Mouse (Mus musculus) cerebellum, adult 18-20 months (tissue): ENCODE measurements at regions not wholly inside any gene's neighbourhood (a gene's known extent, or its start where the extent isn't known, plus 50 kb on each side); places are given as distances from the start of the nearest gene placed in this dataset.
A peak's percentile ranks its signal among the peaks of the same experiment; 100 is the strongest.

ENCODE experiments used
- DNase-seq, 2 experiments: peaks; one replicate each; pipeline ENCODE4 v3.0.0; 2021

DNA sequence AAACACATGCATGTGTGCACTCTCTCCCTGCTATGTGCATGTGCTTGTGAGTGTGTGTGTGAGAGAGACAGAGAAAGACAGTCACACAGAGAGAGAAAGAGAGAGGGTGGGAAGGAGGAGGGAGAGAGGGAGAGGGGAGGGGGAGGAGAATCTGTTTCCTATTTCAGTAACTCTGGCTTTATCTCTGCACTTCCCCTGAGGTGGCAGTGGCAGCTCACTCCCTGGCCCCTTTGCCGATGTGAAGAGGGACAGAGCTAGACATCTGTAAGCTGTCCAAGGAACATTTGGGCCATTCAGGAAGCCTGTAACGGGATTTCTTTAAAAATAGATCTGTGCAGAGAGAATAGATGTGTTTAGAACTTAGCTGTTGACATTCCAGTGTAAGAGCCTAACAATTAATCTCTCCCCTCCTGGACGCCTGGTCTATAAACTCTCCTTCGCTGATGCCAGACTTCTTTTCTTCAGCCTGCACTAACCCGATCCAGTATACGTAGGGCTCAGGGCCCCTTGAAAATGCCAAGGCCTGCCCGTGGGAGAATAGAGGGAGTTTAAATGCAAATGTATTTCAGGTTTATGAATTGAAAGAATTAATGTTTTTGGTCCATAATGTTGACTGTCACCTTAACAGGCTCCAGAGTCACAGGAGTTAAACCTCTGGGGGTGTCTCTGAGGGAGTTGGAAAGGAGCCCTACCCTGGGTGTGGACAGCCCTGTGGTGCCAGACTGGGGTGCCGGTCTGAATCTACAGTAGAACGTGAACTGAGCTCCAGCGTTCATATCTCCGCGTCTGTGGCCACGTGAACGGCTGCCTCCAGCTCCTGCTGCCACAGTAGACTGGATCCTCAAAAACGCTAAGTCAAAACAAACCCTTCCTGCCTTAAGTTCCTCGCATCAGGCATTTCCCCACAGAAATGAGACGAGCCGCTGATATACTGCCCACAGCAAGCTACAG, 336.6 kb upstream of the Gm10131 start:
- no peak for DNase-seq

DNA sequence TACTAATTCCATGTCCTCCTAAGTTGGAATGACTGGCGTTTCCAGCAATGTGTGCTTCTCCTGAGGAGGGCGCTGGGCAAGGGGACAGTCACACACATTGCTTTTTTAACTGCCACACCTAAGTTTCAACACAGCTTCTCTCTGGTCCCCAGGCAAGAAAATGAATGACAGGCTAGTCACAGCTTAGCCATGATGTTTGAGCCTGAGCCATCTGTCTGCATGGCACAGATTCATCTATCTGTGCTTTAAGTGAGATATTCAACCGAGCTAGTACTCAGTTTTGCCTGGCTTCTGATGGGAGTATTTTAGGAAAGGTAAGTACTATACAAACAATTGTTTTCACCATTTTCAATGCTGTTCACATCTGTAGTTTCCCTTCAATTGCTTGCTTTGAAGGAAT, 331.2 kb upstream of the Gm10131 start:
- DNase-seq = no peak

DNA sequence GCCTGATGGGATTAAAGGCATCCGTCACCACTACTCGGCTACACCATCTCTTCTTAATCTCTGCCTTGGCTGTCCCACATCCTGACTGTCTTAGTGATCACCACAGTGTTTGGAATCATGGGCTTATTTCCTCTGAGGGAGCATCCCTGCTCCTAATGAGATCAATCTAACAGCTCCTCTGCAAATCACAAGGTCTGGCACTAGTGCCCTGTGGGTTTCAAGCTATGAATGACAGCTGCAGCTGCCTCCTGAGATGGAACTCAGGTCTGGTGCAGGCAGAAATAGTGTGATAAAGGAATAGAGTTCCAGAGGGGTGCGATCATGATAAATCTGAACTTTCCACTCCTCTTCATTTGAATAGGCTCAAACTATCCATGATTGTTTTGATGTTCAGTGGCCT, 330.2 kb upstream of the Gm10131 start:
- DNase-seq = no peak

GRCm38 (mm10) chr8:34440771-34441170, 329.2 kb upstream of the Gm10131 start:
- no peak for DNase-seq

GRCm38 (mm10) chr8:34438771-34439170, 327.2 kb upstream of the Gm10131 start:
- no peak for DNase-seq

GRCm38 (mm10) chr8:34431985-34432384, 320.4 kb upstream of the Gm10131 start:
- no peak for DNase-seq

- DNase-seq = no peak
Observed at GRCm38 (mm10) chr8:34429231-34429630, 317.7 kb upstream of the Gm10131 start.

- no peak for DNase-seq
Observed at GRCm38 (mm10) chr8:34401571-34401970, 290.0 kb upstream of the Gm10131 start.

- no peak for DNase-seq
Observed at GRCm38 (mm10) chr8:34398914-34399813, 287.6 kb upstream of the Gm10131 start.

- DNase-seq = no peak
Observed at GRCm38 (mm10) chr8:34397583-34398411, 286.3 kb upstream of the Gm10131 start.

DNA sequence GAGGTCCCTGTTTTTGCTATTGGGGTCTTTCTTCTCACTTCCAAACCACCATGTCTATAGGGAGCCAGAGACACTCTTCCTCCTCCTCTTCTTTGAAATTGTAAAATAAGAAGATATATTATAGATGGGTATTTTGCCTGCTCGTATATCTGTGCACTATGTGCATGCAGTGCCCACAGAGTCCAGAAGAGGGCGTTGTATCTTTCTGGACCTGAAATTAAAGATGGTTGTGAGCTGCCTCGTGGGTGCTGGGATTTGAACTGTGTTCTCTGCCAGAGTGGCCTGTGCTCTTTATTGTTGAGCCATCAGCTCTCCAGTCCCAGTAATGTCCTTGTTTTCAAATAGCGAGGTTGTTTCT, 285.7 kb upstream of the Gm10131 start:
- DNase-seq = no peak

- DNase-seq = peak; percentile 78 to 81
Observed at GRCm38 (mm10) chr8:34392981-34393828, 281.7 kb upstream of the Gm10131 start.

DNA sequence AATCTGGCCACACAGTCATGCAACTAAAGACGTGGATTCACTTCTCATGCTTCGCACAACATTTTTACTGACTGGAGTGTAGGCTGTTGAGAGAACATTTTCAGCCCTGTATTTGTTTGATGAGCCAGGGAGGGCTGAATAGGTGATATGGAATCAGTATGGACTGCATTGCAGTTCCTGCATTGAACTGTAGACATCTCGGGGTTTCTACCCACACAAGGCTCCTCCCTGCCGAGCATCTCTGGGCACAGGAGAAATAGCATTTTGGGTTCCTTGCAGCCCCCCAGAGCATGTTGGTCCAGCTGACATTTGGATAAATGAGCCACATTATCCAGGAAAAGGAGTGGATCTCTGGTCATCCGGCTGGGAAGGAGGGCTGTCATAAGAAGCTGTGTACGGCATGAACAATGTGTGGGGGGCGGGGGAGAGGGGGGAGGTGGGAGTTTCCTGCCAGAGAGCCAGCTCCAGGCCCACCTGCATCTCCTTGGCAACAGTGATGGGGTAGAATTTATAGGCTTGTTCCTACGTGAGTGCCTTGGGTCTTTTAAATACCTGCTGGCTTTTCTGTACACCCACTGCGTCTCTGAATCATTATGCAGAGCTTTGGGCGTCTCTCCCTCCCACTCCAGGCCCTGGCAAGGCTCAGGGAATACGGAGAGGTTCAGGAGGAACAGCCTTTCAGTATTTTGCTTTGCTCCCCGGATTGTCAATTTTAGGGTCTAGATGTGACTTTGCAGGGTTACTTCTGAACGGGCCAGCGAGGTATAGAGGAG, 280.9 kb upstream of the Gm10131 start:
- peak in 1 of 2 experiments; percentile 23 for DNase-seq

- peak in 1 of 2 experiments; percentile 7 for DNase-seq
Observed at GRCm38 (mm10) chr8:34385806-34386439, 274.4 kb upstream of the Gm10131 start.

DNA sequence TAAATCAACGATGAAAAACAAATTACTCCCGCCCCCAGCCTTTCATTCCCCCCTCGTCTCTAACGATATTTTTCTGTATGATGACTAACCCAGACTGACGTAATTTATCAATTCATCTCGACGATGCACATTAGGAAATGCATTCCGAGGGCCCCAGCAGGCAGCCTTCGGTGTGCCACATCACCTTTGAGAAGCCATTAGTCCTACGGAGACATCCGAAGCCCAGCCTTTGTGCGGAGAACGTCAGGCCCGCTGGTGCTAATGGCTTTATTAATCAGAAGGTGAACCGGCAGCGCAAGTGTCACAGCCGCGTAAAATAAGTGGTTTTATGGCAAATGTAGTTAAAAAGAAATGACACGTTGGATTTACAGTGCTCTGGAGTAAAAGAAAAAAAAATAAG, 269.1 kb upstream of the Gm10131 start:
- no peak for DNase-seq

- no peak for DNase-seq
Observed at GRCm38 (mm10) chr8:34377154-34377553, 265.6 kb upstream of the Gm10131 start.

GRCm38 (mm10) chr8:34374242-34374641, 262.7 kb upstream of the Gm10131 start:
- no peak for DNase-seq

GRCm38 (mm10) chr8:34372666-34372980, 261.1 kb upstream of the Gm10131 start:
- no peak for DNase-seq

DNA sequence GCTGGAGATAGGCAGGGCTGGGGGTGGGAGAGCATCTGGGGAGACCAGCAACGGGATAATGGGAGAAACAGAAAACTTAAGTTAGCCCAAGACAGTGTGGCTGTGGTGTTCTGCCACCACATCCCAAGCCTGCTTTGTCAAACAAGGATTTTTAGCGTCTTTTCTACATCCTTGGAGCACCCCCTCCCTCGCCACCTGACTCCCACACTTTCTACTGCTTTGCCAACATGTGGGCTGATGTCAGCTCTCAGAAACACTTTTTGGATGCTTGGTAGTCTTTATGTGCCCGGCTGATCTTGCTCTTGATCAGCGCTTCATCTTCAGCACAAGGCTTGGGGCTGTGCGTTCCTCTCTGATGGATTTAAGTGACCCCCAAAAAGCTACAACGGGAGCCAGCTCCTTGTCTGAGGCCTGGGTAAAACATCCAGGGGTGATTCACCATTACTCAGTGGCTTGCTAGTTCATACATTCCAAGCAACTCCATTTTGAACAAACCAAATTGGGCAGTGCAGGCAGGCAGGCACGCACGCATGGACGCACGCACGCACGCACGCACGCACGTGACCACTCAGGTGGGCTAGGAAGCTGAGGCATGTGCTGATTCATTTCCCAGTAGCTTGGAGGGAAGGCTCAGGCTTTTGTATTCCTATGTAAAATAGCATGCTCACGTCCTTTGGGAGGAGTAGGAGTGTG, 260.6 kb upstream of the Gm10131 start:
- DNase-seq = no peak

GRCm38 (mm10) chr8:34371391-34371790, 259.9 kb upstream of the Gm10131 start:
- no peak for DNase-seq
